Mouse (Mus musculus) midbrain, embryonic 10.5 days (tissue): Measurements from ENCODE around the gene Gm49340. TPM values are rescaled to one million over a fixed set of nuclear protein-coding genes. Genes with fewer than 3 reads are reported as not detected.

Experiments
- DNase-seq: peaks from one replicate; pipeline ENCODE4 v3.0.0-alpha.2; 2017; ENCODE audit warnings: low spot score
- H3K27ac ChIP-seq: fragments of 300-500 bp; sonication (generic); replicated peaks from 2 replicates; pipeline ENCODE4 v1.5.1; 2016; ENCODE audit warnings: mild to moderate bottlenecking
- H3K27me3 ChIP-seq: fragments of 300-500 bp; sonication (generic); 2 replicates; pipeline ENCODE4 v1.6.1; 2016; ENCODE audit warnings: low read depth, mild to moderate bottlenecking; ENCODE audit not compliant: poor library complexity, severe bottlenecking
- H3K36me3 ChIP-seq: fragments of 300-500 bp; sonication (generic); 2 replicates; pipeline ENCODE4 v1.6.1; 2016; ENCODE audit warnings: mild to moderate bottlenecking, moderate library complexity
- H3K4me1 ChIP-seq: fragments of 300-500 bp; sonication (generic); 2 replicates; pipeline ENCODE4 v1.6.1; 2016
- H3K4me3 ChIP-seq: fragments of 300-500 bp; sonication (generic); 2 replicates; pipeline ENCODE4 v1.5.1; 2016; ENCODE audit warnings: mild to moderate bottlenecking, moderate library complexity
- H3K9me3 ChIP-seq: fragments of 300-500 bp; sonication (generic); replicated peaks from 2 replicates; pipeline ENCODE4 v1.6.1; 2016; ENCODE audit warnings: mild to moderate bottlenecking
- WGBS: fragments of 180-500 bp; shearing (Covaris S2); methylation state at CpG from one replicate; pipeline ENCODE4 v1.1.7; 2016; 5-methylcytosine and 5-hydroxymethylcytosine counted together
- polyA plus RNA-seq: library from polyadenylated mRNA; unstranded; fragments of >200 nt; fragmentation: Nextera tagmentation; extraction: Ambion mirVana; gene quantifications from 2 replicates; pipeline ENCODE4 v1.2.1, GENCODE M21; 2016

Gene Gm49340
- polyA plus RNA-seq, 1 experiment from 2014 or later, result not detected

- DNase-seq, result no peak
- no peak overlapping the region for H3K27ac ChIP-seq
- H3K4me3 ChIP-seq, result no peak overlapping the region
- WGBS, result 78% methylated on average over 4 of the region's 4 CpGs
- no peaks in the 10 kb centered on the region for H3K4me1 ChIP-seq
- no peaks in the 10 kb centered on the region for H3K27me3 ChIP-seq
- no peaks in the 10 kb centered on the region for H3K36me3 ChIP-seq
- peaks cover 9% of the 10 kb centered on the region; the same call in 1 of the 2 replicates for H3K9me3 ChIP-seq
Observed at GRCm38 (mm10) chr11:73327361-73327760, 2.2 kb upstream of the Gm49340 start.

- Histone ChIP-seq H3K27me3 (no peaks in the 10 kb centered on the region), H3K4me3 (no peak overlapping the region), H3K9me3 (peaks cover 9% of the 10 kb centered on the region; the same call in 1 of the 2 replicates), H3K36me3 (no peaks in the 10 kb centered on the region), H3K4me1 (no peaks in the 10 kb centered on the region), H3K27ac (no peak overlapping the region)
- no peak for DNase-seq
- 68% methylated on average over 2 of the region's 2 CpGs for WGBS
Observed at GRCm38 (mm10) chr11:73333357-73333756, 3.8 kb downstream of the Gm49340 start.

- Histone ChIP-seq H3K27ac (no peak overlapping the region), H3K4me1 (no peaks in the 10 kb centered on the region), H3K36me3 (no peaks in the 10 kb centered on the region), H3K4me3 (no peak overlapping the region), H3K9me3 (no peaks in the 10 kb centered on the region), H3K27me3 (no peaks in the 10 kb centered on the region)
- no peak for DNase-seq
- 81% methylated on average over 4 of the region's 4 CpGs for WGBS
Observed at GRCm38 (mm10) chr11:73336919-73337318, 7.4 kb downstream of the Gm49340 start.

GRCm38 (mm10) chr11:73350483-73350882, 20.9 kb downstream of the Gm49340 start, which contains the start of gene Olfr20:
Gene Olfr20 (plus strand): TSS chr11:73350783.
- Histone ChIP-seq H3K27me3 (no peaks in the 10 kb centered on the region), H3K36me3 (no peaks in the 10 kb centered on the region), H3K27ac (no peak within 1 kb of the TSS), H3K4me1 (no peaks in the 10 kb centered on the region), H3K9me3 (no peaks in the 10 kb centered on the region), H3K4me3 (no peak within 1 kb of the TSS)
- DNase-seq, result no peak
- WGBS, result 62% methylated on average over 3 of the region's 3 CpGs

- Histone ChIP-seq H3K36me3 (no peaks in the 10 kb centered on the region), H3K4me1 (no peaks in the 10 kb centered on the region), H3K27ac (no peak within 1 kb of the TSS), H3K9me3 (peaks cover 7% of the 10 kb centered on the region; the same call in 1 of the 2 replicates), H3K27me3 (no peaks in the 10 kb centered on the region), H3K4me3 (no peak within 1 kb of the TSS)
- 92% methylated on average over 2 of the region's 2 CpGs for WGBS
- no peak for DNase-seq
Observed at GRCm38 (mm10) chr11:73370946-73371345, 41.4 kb downstream of the Gm49340 start, which contains the start of gene Olfr376. Gene Olfr376 (plus strand): TSS chr11:73371246.

- Histone ChIP-seq H3K27ac (no peak overlapping the region), H3K9me3 (no peaks in the 10 kb centered on the region; the same call in 1 of the 2 replicates), H3K4me1 (no peaks in the 10 kb centered on the region), H3K36me3 (no peaks in the 10 kb centered on the region), H3K4me3 (no peak overlapping the region), H3K27me3 (no peaks in the 10 kb centered on the region)
- no peak for DNase-seq
- 66% methylated on average over 4 of the region's 4 CpGs for WGBS
Observed at GRCm38 (mm10) chr11:73395374-73395773, 65.8 kb downstream of the Gm49340 start.

GRCm38 (mm10) chr11:73399514-73399913, 70.0 kb downstream of the Gm49340 start, which contains the start of gene Olfr1:
Gene Olfr1 (minus strand): TSS chr11:73399614.
- Histone ChIP-seq H3K9me3 (no peaks in the 10 kb centered on the region), H3K27me3 (no peaks in the 10 kb centered on the region), H3K4me3 (no peak within 1 kb of the TSS), H3K36me3 (no peaks in the 10 kb centered on the region), H3K4me1 (no peaks in the 10 kb centered on the region), H3K27ac (no peak within 1 kb of the TSS)
- DNase-seq, result no peak

Other genes with a start within 250 kb of the Gm49340 start
- gene Itgae, start 239.2 kb upstream of the Gm49340 start, polyA plus RNA-seq, result 0.39 and 0.60 TPM in 2 replicates
- 22.4 and 24.5 TPM in 2 replicates for gene Haspin, start 191.4 kb upstream of the Gm49340 start, polyA plus RNA-seq
- gene P2rx5, start 169.3 kb upstream of the Gm49340 start, polyA plus RNA-seq, result 0.21 and 0.29 TPM in 2 replicates
- 132 and 137 TPM in 2 replicates for gene Emc6, start 152.7 kb upstream of the Gm49340 start, polyA plus RNA-seq
- gene Tax1bp3, start 152.7 kb upstream of the Gm49340 start, polyA plus RNA-seq, result 175 and 199 TPM in 2 replicates
- gene Ctns, start 130.7 kb upstream of the Gm49340 start, polyA plus RNA-seq, result 15.1 and 17.2 TPM in 2 replicates
- gene Shpk, start 130.3 kb upstream of the Gm49340 start, polyA plus RNA-seq, result 0.97 and 1.0 TPM in 2 replicates
- gene Trpv1, start 95.4 kb upstream of the Gm49340 start, polyA plus RNA-seq, result not detected in 2 replicates
- gene Trpv3, start 62.4 kb upstream of the Gm49340 start, polyA plus RNA-seq, result not detected in 2 replicates
- 0.17 TPM in 1 of 2 replicates, not detected in the other for gene Aspa, start 145 bp upstream of the Gm49340 start, polyA plus RNA-seq
- not detected in 2 replicates for gene Spata22, start within 50 bp of the Gm49340 start, polyA plus RNA-seq
- not detected in 2 replicates for gene Olfr20, start 21.0 kb downstream of the Gm49340 start, polyA plus RNA-seq
- not detected in 2 replicates for gene Olfr376, start 41.5 kb downstream of the Gm49340 start, polyA plus RNA-seq
- not detected in 2 replicates for gene Olfr1, start 69.9 kb downstream of the Gm49340 start, polyA plus RNA-seq
- not detected in 2 replicates for gene Olfr378, start 98.7 kb downstream of the Gm49340 start, polyA plus RNA-seq
- gene Olfr380, start 127.8 kb downstream of the Gm49340 start, polyA plus RNA-seq, result not detected in 2 replicates
- not detected in 2 replicates for gene Olfr381, start 161.9 kb downstream of the Gm49340 start, polyA plus RNA-seq
- not detected in 2 replicates for gene Olfr382, start 187.5 kb downstream of the Gm49340 start, polyA plus RNA-seq